Mouse (Mus musculus): Measurements from ENCODE around the gene Gabrr2. TPM values are rescaled to one million over a fixed set of nuclear protein-coding genes. Genes with fewer than 3 reads are reported as not detected.

The Gabrr2 gene
- 0.50 and 0.94 TPM in 2 replicates for polyA plus RNA-seq (2014; fragmentation: Nextera tagmentation; extraction: Ambion mirVana)

GRCm38 (mm10) chr4:33062981-33063380 is at the start of gene Gabrr2:
Gene Gabrr2, plus strand, starts transcription at chr4:33062999.
- Histone ChIP-seq H3K4me2 (replicated peaks) (no peak within 1 kb of the TSS), H3K4me3 (replicated peaks; ENCODE audit: low read length) (no peak within 1 kb of the TSS), H3K9me3 (ENCODE audit: control insufficient read depth, low read length) (no peaks in the 10 kb centered on the region), H3K27me3 (ENCODE audit: control insufficient read depth, insufficient read depth, low read length) (no peaks in the 10 kb centered on the region), H3K4me1 (replicated peaks; ENCODE audit: control insufficient read depth, insufficient read depth, low read length) (no peaks in the 10 kb centered on the region), H3K36me3 (replicated peaks; ENCODE audit: control insufficient read depth, insufficient read depth) (no peaks in the 10 kb centered on the region), H3K9ac (no peak within 1 kb of the TSS), H3K27ac (no peak within 1 kb of the TSS)
- DNase-seq (ENCODE audit: low spot score) (no peak), ATAC-seq (ENCODE audit: low FRiP score) (no peak)
- 90% methylated on average over 4 of the region's 4 CpGs for WGBS

GRCm38 (mm10) chr4:33018361-33018999 is 44.3 kb upstream of the Gabrr2 start:
- DNase-seq (ENCODE audit: low spot score) (peak; percentile 91), ATAC-seq (ENCODE audit: low FRiP score) (peak; percentile 78; the same call in 1 of the 2 replicates)
- WGBS = 54% methylated on average over 9 of the region's 9 CpGs
- Histone ChIP-seq H3K4me3 (replicated peaks; ENCODE audit: low read length) (no peak overlapping the region), H3K4me1 (replicated peaks; ENCODE audit: control insufficient read depth, insufficient read depth, low read length) (no peaks in the 10 kb centered on the region), H3K27me3 (ENCODE audit: control insufficient read depth, insufficient read depth, low read length) (no peaks in the 10 kb centered on the region), H3K36me3 (replicated peaks; ENCODE audit: control insufficient read depth, insufficient read depth) (peaks cover 38% of the 10 kb centered on the region), H3K4me2 (replicated peaks) (no peak overlapping the region), H3K9ac (no peak overlapping the region), H3K9me3 (ENCODE audit: control insufficient read depth, low read length) (no peaks in the 10 kb centered on the region), H3K27ac (no peak overlapping the region)

- no peak for ATAC-seq (ENCODE audit: low FRiP score)
- Histone ChIP-seq H3K9me3 (ENCODE audit: control insufficient read depth, low read length) (no peaks in the 10 kb centered on the region), H3K36me3 (replicated peaks; ENCODE audit: control insufficient read depth, insufficient read depth) (peaks cover 27% of the 10 kb centered on the region), H3K9ac (no peak overlapping the region), H3K4me1 (replicated peaks; ENCODE audit: control insufficient read depth, insufficient read depth, low read length) (peaks cover 4% of the 10 kb centered on the region), H3K4me3 (replicated peaks; ENCODE audit: low read length) (no peak overlapping the region), H3K27me3 (ENCODE audit: control insufficient read depth, insufficient read depth, low read length) (no peaks in the 10 kb centered on the region), H3K27ac (no peak overlapping the region), H3K4me2 (replicated peaks) (no peak overlapping the region)
- DNase-seq (ENCODE audit: low spot score) = no peak
- WGBS = 82% methylated on average over 8 of the region's 8 CpGs
These were observed 38.4 kb upstream of the Gabrr2 start for GRCm38 (mm10) chr4:33024420-33024819.

GRCm38 (mm10) chr4:33029104-33029503 is 33.7 kb upstream of the Gabrr2 start:
- Histone ChIP-seq H3K9me3 (ENCODE audit: control insufficient read depth, low read length) (no peaks in the 10 kb centered on the region), H3K4me1 (replicated peaks; ENCODE audit: control insufficient read depth, insufficient read depth, low read length) (peaks cover 20% of the 10 kb centered on the region), H3K27ac (no peak overlapping the region), H3K36me3 (replicated peaks; ENCODE audit: control insufficient read depth, insufficient read depth) (0 out of 2 replicates have a peak, but pooled peaks cover 8% of the 10 kb centered on the region), H3K4me3 (replicated peaks; ENCODE audit: low read length) (no peak overlapping the region), H3K27me3 (ENCODE audit: control insufficient read depth, insufficient read depth, low read length) (no peaks in the 10 kb centered on the region), H3K9ac (no peak overlapping the region), H3K4me2 (replicated peaks) (no peak overlapping the region)
- DNase-seq (ENCODE audit: low spot score) (no peak), ATAC-seq (ENCODE audit: low FRiP score) (no peak)
- WGBS = 89% methylated on average over 7 of the region's 7 CpGs

GRCm38 (mm10) chr4:33030264-33031194 is 32.3 kb upstream of the Gabrr2 start:
- peaks cover 20% of the 10 kb centered on the region for H3K4me1 ChIP-seq (replicated peaks; ENCODE audit: control insufficient read depth, insufficient read depth, low read length)
- no peaks in the 10 kb centered on the region for H3K9me3 ChIP-seq (ENCODE audit: control insufficient read depth, low read length)
- H3K4me3 ChIP-seq (replicated peaks; ENCODE audit: low read length) = peak overlapping the region; percentile 89
- peak overlapping the region; percentile 62 for H3K4me2 ChIP-seq (replicated peaks)
- H3K27ac ChIP-seq = peak overlapping the region; percentile 98
- H3K9ac ChIP-seq = peak overlapping the region; percentile 94
- ATAC-seq (ENCODE audit: low FRiP score) = peak; percentile 76
- H3K36me3 ChIP-seq (replicated peaks; ENCODE audit: control insufficient read depth, insufficient read depth) = 0 out of 2 replicates have a peak, but pooled peaks cover 9% of the 10 kb centered on the region
- H3K27me3 ChIP-seq (ENCODE audit: control insufficient read depth, insufficient read depth, low read length) = no peaks in the 10 kb centered on the region
- 1% methylated on average over 55 of the region's 55 CpGs for WGBS
- DNase-seq (ENCODE audit: low spot score) = peak; percentile 55

GRCm38 (mm10) chr4:33031195-33031960 is 31.4 kb upstream of the Gabrr2 start, which contains the start of gene Ube2j1:
Gene Ube2j1, plus strand, starts transcription at chr4:33031416.
- H3K27me3 ChIP-seq (ENCODE audit: control insufficient read depth, insufficient read depth, low read length) = no peaks in the 10 kb centered on the region
- H3K4me1 ChIP-seq (replicated peaks; ENCODE audit: control insufficient read depth, insufficient read depth, low read length) = peaks cover 20% of the 10 kb centered on the region
- H3K4me3 ChIP-seq (replicated peaks; ENCODE audit: low read length) = peak within 1 kb of the TSS; percentile 89
- H3K9ac ChIP-seq = peak within 1 kb of the TSS; percentile 94
- DNase-seq (ENCODE audit: low spot score) (peak; percentile 89), ATAC-seq (ENCODE audit: low FRiP score) (peak; percentile 95)
- H3K9me3 ChIP-seq (ENCODE audit: control insufficient read depth, low read length) = no peaks in the 10 kb centered on the region
- peak within 1 kb of the TSS; percentile 62 for H3K4me2 ChIP-seq (replicated peaks)
- H3K27ac ChIP-seq = peak within 1 kb of the TSS; percentile 98
- WGBS = under 1% methylated on average over 91 of the region's 123 CpGs
- H3K36me3 ChIP-seq (replicated peaks; ENCODE audit: control insufficient read depth, insufficient read depth) = peaks cover 12% of the 10 kb centered on the region; the same call in 1 of the 2 replicates

- no peak for ATAC-seq (ENCODE audit: low FRiP score)
These were observed 30.8 kb upstream of the Gabrr2 start for GRCm38 (mm10) chr4:33032045-33032444.

GRCm38 (mm10) chr4:33033515-33033914 is 29.3 kb upstream of the Gabrr2 start:
- ATAC-seq (ENCODE audit: low FRiP score) (no peak), DNase-seq (ENCODE audit: low spot score) (no peak)
- Histone ChIP-seq H3K27ac (no peak overlapping the region), H3K9ac (no peak overlapping the region), H3K9me3 (ENCODE audit: control insufficient read depth, low read length) (no peaks in the 10 kb centered on the region), H3K27me3 (ENCODE audit: control insufficient read depth, insufficient read depth, low read length) (no peaks in the 10 kb centered on the region), H3K4me1 (replicated peaks; ENCODE audit: control insufficient read depth, insufficient read depth, low read length) (peaks cover 20% of the 10 kb centered on the region), H3K4me2 (replicated peaks) (no peak overlapping the region), H3K4me3 (replicated peaks; ENCODE audit: low read length) (no peak overlapping the region), H3K36me3 (replicated peaks; ENCODE audit: control insufficient read depth, insufficient read depth) (peaks cover 21% of the 10 kb centered on the region)
- 89% methylated on average over 6 of the region's 6 CpGs for WGBS

More at GRCm38 (mm10) chr4:33032045-33032444, 30.8 kb upstream of the Gabrr2 start:
- peak overlapping the region; percentile 94 for H3K9ac ChIP-seq
- no peak for DNase-seq (ENCODE audit: low spot score)
- peaks cover 17% of the 10 kb centered on the region for H3K36me3 ChIP-seq (replicated peaks; ENCODE audit: control insufficient read depth, insufficient read depth)
- peak overlapping the region; percentile 62 for H3K4me2 ChIP-seq (replicated peaks)
- peak overlapping the region; percentile 89 for H3K4me3 ChIP-seq (replicated peaks; ENCODE audit: low read length)
- no peaks in the 10 kb centered on the region for H3K27me3 ChIP-seq (ENCODE audit: control insufficient read depth, insufficient read depth, low read length)
- H3K9me3 ChIP-seq (ENCODE audit: control insufficient read depth, low read length) = no peaks in the 10 kb centered on the region
- peak overlapping the region; percentile 98 for H3K27ac ChIP-seq
- peaks cover 20% of the 10 kb centered on the region for H3K4me1 ChIP-seq (replicated peaks; ENCODE audit: control insufficient read depth, insufficient read depth, low read length)
- 4% methylated on average over 4 of the region's 4 CpGs for WGBS

Data from hindbrain, embryonic 14.5 days (tissue).